Mouse (Mus musculus): ENCODE results near the gene Zfp318. TPM values are rescaled to one million over a fixed set of nuclear protein-coding genes. Genes with fewer than 3 reads are reported as not detected.

Zfp318 gene
- 34.7 and 38.3 TPM in 2 replicates for total RNA-seq (2021)
- long read RNA-seq, partial matches to known transcripts = 5 of 6 reads
- long read RNA-seq, other reads (novel, unspliced or antisense) = 1 of 6 reads

- peak; percentile 99 for DNase-seq
These were observed at the start of gene Zfp318 for GRCm38 (mm10) chr17:46383294-46384060. TSS of gene Zfp318 (plus strand) at chr17:46383731.

GRCm38 (mm10) chr17:46336475-46336874 is 47.1 kb upstream of the Zfp318 start:
- DNase-seq = no peak

GRCm38 (mm10) chr17:46341208-46341607 is 42.3 kb upstream of the Zfp318 start:
- DNase-seq = no peak

- DNase-seq = no peak
These were observed 32.4 kb upstream of the Zfp318 start for GRCm38 (mm10) chr17:46351026-46351700.

GRCm38 (mm10) chr17:46371783-46372182 is 11.7 kb upstream of the Zfp318 start:
- DNase-seq = peak; percentile 23

GRCm38 (mm10) chr17:46378564-46378963 is 5.0 kb upstream of the Zfp318 start:
- no peak for DNase-seq

GRCm38 (mm10) chr17:46384061-46384801 is 700 bp downstream of the Zfp318 start:
- DNase-seq = peak; percentile 21

GRCm38 (mm10) chr17:46388200-46388599 is 4.7 kb downstream of the Zfp318 start:
- no peak for DNase-seq

- peak; percentile 10 for DNase-seq
These were observed 9.5 kb downstream of the Zfp318 start for GRCm38 (mm10) chr17:46393012-46393411.

DNA sequence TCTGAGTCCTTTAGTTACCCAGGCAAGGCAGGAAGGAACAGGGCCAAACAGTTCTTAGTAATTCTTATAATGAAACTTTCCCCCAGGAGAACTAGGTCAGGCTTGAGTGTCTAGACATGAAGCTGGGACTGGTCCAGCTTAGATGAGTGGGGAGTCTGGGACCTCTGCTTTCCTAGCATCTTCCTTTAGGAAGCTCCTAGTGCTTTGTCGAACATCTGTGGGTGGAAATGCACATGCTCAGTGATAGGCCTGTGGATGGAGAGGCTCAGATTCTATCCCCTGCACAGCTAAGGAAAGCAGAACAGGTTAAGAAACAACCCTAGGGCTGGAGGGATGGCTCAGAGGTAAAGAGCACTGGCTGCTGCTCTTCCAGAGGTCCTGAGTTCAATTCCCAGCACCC is 11.1 kb downstream of the Zfp318 start:
- DNase-seq = no peak

- DNase-seq = no peak
These were observed 24.9 kb downstream of the Zfp318 start for GRCm38 (mm10) chr17:46408478-46408877.

- no peak for DNase-seq
These were observed 35.1 kb downstream of the Zfp318 start for GRCm38 (mm10) chr17:46418628-46419027.

- no peak for DNase-seq
These were observed 36.2 kb downstream of the Zfp318 start for GRCm38 (mm10) chr17:46419717-46420116.

- no peak for DNase-seq
These were observed 43.0 kb downstream of the Zfp318 start for GRCm38 (mm10) chr17:46426496-46426895.

DNA sequence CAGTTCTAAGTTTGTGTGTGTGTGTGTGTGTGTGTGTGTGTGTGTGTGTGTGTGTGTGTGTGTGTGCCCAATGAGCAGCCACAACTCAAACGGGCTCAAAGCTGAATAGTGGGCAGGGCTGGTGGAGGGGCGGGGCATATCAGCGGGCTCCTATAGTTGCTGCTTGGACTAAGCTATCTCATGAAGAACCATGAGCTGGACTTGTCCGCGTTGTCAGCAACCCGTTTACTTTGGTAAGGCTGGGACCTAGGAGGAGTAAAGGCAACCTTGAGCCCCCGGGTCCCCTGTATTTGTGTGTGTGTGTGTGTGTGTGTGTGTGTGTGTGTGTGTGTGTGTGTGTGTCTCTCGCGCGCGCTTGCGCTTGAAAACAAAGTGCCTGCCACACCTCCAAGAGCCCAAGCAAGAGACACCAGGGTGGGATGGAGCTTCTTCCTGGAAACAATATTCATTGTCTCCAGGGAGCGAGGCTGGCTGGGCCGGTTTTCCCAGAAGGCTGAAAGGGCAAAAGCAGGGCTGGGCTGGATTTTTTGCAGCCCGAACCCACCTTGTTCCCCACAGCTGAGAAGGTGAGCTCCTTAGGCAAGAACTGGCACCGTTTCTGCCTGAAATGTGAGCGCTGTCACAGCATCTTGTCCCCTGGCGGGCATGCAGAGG is 45.4 kb downstream of the Zfp318 start, which contains the start of gene Crip3:
TSS of gene Crip3 (plus strand) at position 166 of the 654 bp plus-strand sequence.
- DNase-seq = peak; percentile 29

DNA sequence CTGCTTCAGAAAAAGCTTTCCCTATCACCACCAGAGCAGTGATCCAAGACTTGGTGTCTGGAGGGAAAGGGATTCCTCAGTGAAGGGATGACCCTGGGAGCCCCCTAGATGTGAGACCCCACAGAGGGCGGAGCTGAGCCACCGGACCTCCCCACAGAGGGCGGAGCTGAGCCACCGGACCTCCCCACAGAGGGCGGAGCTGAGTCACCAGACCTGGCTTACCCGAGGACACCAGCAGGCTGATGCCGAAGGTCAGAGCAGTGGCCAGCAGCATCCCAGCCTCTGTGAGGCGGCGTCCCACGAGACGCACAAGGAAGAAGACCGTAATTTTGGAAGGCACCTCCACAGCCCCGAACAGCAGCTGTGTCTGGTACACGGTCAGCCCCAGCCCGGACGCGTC is 50.1 kb downstream of the Zfp318 start:
- DNase-seq = peak; percentile 56

DNA sequence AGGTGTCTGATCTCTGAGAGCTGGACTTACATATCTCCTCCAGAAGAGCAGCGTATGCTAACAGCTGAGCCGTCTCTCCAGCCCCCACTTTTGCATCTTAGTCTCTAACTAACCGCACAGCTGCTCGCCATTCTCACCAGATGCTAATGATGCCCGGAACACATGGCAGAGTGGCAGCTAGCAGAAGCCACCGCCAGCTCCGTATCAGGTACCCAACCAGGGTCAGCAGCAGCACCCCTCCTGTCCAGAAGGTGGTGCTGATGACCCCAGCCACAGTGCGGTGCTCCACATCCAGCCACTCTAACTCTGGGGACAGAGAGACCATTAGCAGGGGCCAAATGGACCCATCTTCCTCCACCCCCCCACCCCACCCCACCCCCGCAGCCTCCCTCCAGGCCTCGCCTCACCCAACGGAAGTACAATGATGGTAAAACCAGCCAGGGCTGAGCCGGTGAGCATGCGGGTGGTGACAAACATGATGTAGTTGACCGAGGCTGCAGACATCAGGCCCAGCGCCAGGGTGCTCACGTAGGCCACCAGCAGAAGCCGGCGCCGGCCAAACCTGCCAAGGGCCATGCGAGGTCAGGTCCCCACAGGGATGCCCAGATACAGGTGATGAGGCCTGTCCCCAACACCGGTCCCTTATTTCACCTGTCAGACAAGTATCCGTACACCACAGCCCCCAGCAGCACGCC is 53.3 kb downstream of the Zfp318 start:
- DNase-seq = no peak

DNA sequence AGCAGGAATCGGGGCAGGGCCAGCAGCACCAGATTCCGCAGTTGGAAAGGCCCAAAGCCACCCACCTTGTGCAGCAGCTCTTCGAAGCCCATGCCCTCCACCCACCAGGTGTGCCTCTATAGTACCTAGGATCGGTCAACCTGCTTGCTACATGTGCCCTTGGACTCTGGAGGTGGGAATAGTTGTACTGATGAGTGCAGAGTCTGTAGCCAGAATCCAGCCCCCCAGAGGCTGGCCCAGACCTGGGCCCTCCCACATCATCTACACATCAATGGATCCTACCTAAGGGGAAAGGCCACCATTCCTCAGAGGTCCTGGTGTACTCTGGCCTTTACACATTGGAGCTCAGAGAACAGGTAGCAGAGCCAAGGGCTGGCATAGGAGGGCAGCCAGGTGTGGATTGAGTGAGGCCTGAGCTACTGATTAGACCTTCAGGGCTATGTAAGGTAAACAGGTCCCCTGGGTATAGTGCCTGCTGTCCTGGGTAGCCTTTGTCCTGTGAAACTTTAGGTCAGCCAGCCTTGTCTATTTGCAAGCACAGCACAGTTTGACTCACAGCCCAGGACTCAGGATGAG is 54.9 kb downstream of the Zfp318 start, which contains the start of gene Slc22a7:
TSS of gene Slc22a7 (minus strand) at position 160 of the 576 bp plus-strand sequence.
- DNase-seq = no peak

DNA sequence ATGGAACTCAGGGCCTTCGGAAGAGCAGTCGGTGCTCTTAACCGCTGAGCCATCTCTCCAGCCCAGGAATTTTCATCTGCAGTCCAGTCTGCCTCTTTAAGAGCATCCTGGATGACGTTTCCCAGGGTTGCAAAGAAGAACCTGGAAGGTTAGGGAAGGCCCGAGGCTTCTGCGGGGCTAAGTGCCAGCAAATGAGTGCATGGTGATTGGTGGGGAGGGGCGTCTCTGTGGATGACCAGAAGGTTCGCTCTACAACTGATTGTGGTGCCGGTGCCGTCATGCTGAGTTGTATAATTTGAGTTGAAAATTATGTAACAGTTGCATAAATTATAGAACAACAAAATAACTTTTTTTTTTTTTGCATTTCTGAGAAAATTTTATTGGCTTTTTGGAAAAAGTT is 55.6 kb downstream of the Zfp318 start:
- DNase-seq = no peak

- no peak for DNase-seq
These were observed 61.5 kb downstream of the Zfp318 start for GRCm38 (mm10) chr17:46444839-46445579.

Data from adrenal gland, postnatal 25 days (tissue).